Comparison of ENCODE assay signal across 8 mouse cellular contexts in genomic region chr2:48001800-48002507, GRCm38 (mm10).
A peak's percentile ranks its signal among the peaks of the same experiment; 100 is the strongest.
DNase-seq lines count a peak whose midpoint lies in the region; ATAC-seq and TF ChIP-seq lines count a peak whose summit lies in the region.

No protein-coding gene starts in this region.

- H3K4me2 ChIP-seq in intestine, postnatal 0 days (replicated peaks; ENCODE audit: low read depth): peak overlapping the region; percentile 25
- no peak overlapping the region for H3K4me2 ChIP-seq in midbrain, postnatal 0 days (ENCODE audit: low read depth, low read length, poor library complexity, severe bottlenecking)

- no peak overlapping the region for H3K4me3 ChIP-seq in intestine, postnatal 0 days (ENCODE audit: low read depth, low read length)
- no peak overlapping the region for H3K4me3 ChIP-seq in midbrain, postnatal 0 days (ENCODE audit: low read depth, low read length)

- H3K27ac ChIP-seq in intestine, postnatal 0 days (ENCODE audit: low read depth, low read length): no peak overlapping the region
- H3K27ac ChIP-seq in midbrain, postnatal 0 days (ENCODE audit: low read depth, low read length): no peak overlapping the region

- H3K36me3 ChIP-seq in intestine, postnatal 0 days (ENCODE audit: control insufficient read depth, insufficient read depth): no peaks in the 10 kb centered on the region
- H3K36me3 ChIP-seq in midbrain, postnatal 0 days (ENCODE audit: insufficient read depth, low read length): no peaks in the 10 kb centered on the region

- 22% methylated on average over 11 of the region's 11 CpGs for WGBS in intestine, postnatal 0 days
- 59% methylated on average over 11 of the region's 11 CpGs for WGBS in midbrain, postnatal 0 days

- no peaks in the 10 kb centered on the region for H3K4me1 ChIP-seq in intestine, postnatal 0 days (replicated peaks; ENCODE audit: control insufficient read depth, insufficient read depth, low read length)
- no peaks in the 10 kb centered on the region for H3K4me1 ChIP-seq in midbrain, postnatal 0 days (ENCODE audit: insufficient read depth, low read length)

- H3K9me3 ChIP-seq in intestine, postnatal 0 days (ENCODE audit: control insufficient read depth): no peaks in the 10 kb centered on the region
- H3K9me3 ChIP-seq in midbrain, postnatal 0 days (ENCODE audit: low read length): no peaks in the 10 kb centered on the region

- TF ChIP-seq CTCF in intestine, postnatal 0 days (IDR thresholded peaks at IDR 0.05; ENCODE audit: low read depth): peak; percentile 82
- peak; percentile 87 for TF ChIP-seq CTCF in midbrain, postnatal 0 days (IDR thresholded peaks at IDR 0.05)

- H3K9ac ChIP-seq in intestine, postnatal 0 days (ENCODE audit: low read depth, low read length): no peak overlapping the region
- H3K9ac ChIP-seq in midbrain, postnatal 0 days (replicated peaks; ENCODE audit: low read length, poor library complexity, severe bottlenecking): no peak overlapping the region

- intact Hi-C loops in left cerebral cortex, postnatal 14 days (cut with DNase I): loop anchor here (5.0 kb wide), 1 partner anchor 885 kb away; no protein-coding TSS in a partner anchor

- ATAC-seq in intestine, postnatal 0 days: peak; percentile 56
- peak; percentile 77 for ATAC-seq in midbrain, postnatal 0 days (ENCODE audit: low FRiP score)

- no peaks in the 10 kb centered on the region for H3K27me3 ChIP-seq in intestine, postnatal 0 days (replicated peaks; ENCODE audit: control insufficient read depth, insufficient read depth, low read length)
- H3K27me3 ChIP-seq in midbrain, postnatal 0 days (ENCODE audit: insufficient read depth, low read length): no peaks in the 10 kb centered on the region

- peak; percentile 11 to 20 for DNase-seq in urinary bladder, adult 18-20 months (ENCODE audit: low spot score in 2 of 2)
- DNase-seq in urinary bladder, adult 2 months (ENCODE audit: low spot score): no peak
- DNase-seq in c-Kit-positive CD71-positive TER-119-positive erythroid progenitor cells, embryonic 14.5 days (ENCODE audit: low spot score): peak; percentile 6
- DNase-seq in forelimb bud, embryonic 11.5 days (ENCODE audit: low read depth, low spot score): peak; percentile 72
- peak; percentile 73 to 81 for DNase-seq in left cerebral cortex, postnatal 14 days (ENCODE audit: low spot score in 2 of 2)
- DNase-seq in midbrain, postnatal 0 days (ENCODE audit: low spot score): peak; percentile 86
- DNase-seq in spleen, postnatal 14 days (ENCODE audit: low spot score in 2 of 2): no peak

Comparison
In these comparisons a context has a peak if more than half of its experiments do, and no peak if none do; other contexts are left out.
1. DNase-seq: peak in urinary bladder, adult 18-20 months (2 of 2), c-Kit-positive CD71-positive TER-119-positive erythroid progenitor cells, embryonic 14.5 days (single experiment), forelimb bud, embryonic 11.5 days (single experiment), left cerebral cortex, postnatal 14 days (2 of 2) and midbrain, postnatal 0 days (single experiment); none in urinary bladder, adult 2 months (single experiment) and spleen, postnatal 14 days (0 of 2).